Mouse (Mus musculus): ENCODE data around the gene Osbpl9.

The Osbpl9 gene

DNA sequence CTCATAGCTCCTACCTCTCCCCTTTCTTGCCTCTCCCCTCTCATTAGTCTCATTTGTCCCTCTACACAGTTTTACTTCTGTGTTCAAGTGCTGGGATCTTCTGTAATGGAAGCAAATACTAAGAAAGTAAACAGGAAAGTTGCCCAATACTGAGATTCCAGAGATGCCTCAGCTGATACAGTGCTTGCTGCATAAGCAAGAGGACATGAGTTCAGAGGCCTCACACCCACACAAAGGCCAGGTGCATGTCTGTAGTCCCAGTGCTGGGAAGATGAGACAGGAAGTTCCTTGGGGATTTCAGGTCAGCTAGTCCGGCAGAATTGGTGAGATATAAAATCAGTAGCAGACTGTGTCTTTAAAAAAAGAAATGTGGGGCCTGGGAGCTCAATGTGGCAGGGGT, 2.3 kb upstream of the Osbpl9 start:
- no peak for DNase-seq

DNA sequence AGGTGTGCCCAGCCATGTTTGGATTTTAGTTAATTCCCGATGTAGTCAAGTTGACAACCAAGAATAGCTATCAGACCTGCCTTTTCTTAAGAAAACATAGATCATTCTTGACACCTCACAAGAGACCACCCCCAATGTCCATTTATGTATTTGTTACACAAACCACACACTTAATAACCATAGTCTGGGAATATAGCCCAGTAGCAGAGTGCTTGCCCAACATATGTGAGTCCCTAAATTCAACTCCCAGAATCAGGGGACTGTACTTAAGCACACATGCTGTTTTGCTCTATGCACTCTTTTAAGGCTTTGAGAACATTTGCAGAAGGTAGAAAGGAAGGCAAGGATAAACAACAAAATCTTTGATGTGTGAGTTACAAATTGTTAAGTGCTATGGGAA, 1.9 kb upstream of the Osbpl9 start:
- DNase-seq = no peak

DNA sequence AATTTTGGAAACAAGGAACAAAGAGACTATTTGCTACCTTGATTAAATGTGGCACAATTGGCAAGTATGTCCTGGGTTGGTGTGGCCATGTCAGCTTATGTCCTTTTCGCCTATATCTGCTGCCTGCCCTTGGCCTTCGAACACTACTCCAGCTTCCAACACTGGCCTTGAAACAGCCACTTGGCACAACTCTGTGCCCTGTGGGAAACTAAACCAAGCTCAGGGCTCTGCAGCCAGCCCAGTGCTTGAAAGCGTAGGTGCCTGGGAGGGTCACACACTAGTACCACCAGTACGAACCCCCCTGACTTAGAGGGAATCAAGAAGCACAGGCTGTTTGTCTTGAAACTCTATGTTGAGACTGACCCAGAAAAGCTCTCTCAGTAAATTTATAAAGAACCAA, 3.0 kb downstream of the Osbpl9 start:
- DNase-seq = no peak

DNA sequence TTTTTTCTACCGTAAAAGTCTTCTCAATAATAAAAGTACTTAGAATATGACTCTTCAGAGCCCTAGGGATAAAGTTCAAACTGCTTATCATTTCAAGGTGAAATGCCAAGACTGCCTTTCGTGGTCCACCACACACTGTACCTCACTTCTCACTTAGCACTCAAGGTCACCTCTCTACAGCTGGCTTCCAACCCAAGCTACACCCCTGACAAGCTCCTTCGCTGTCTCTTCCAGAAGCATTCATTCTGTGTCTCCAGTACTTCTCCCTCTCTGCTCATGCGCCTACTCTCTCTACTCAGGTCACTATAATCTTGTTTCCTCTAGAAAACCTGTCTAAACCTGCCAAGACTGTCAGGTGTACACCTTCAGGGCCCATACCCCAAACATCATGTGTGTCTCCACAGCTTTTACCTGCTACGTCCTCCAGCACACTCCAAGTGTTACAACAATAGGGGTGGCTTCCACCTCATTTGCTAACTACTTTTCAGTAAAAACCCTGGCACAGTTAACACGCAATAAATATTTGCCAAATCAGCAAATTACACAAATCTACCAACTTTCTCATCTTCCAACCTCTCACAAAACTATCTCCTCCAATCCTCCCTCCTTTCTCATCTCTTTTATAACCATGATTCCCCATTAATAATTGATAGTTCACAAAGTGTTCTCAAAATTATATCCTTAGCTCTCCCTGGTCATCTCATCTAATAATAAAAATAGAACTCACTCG, 6.0 kb downstream of the Osbpl9 start:
- no peak for DNase-seq

DNA sequence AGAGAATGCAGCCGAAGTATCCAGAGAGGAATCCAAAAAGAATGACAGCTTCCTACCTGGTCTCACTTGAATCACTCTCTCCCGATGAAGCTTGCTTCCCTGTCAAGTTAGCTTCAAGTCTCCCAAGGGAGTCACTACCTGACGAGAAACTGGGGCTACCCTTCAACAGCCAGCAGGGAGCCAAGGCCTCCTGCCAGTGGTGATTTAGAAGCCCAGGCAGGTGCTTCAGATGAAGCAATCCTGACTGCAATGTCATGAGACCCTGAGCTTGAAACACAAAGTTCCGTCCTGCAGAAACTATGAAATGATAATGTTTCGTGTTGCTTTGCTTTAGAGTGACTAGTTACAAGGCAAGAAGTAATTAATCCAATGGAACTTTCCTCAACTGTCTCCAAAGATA, 8.2 kb downstream of the Osbpl9 start:
- DNase-seq = no peak

DNA sequence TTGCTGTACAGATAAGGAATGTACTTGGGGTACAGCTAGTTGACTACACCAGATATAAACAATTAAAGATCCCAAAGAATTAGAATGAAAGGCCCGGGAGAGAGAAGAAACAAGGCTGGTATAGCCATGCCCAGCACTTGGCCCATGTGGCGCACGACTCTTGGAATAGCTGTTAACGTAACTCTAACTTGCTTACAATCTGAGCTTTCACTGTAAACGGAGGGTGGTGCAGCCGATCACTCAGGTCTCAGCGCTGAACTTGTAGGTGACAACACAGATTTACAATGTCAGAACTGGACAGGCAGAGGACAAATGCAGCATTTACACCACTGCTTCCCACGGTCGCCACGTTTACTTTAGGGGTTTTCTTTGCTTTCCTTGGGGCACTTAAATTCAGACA, 10.5 kb downstream of the Osbpl9 start:
- no peak for DNase-seq

DNA sequence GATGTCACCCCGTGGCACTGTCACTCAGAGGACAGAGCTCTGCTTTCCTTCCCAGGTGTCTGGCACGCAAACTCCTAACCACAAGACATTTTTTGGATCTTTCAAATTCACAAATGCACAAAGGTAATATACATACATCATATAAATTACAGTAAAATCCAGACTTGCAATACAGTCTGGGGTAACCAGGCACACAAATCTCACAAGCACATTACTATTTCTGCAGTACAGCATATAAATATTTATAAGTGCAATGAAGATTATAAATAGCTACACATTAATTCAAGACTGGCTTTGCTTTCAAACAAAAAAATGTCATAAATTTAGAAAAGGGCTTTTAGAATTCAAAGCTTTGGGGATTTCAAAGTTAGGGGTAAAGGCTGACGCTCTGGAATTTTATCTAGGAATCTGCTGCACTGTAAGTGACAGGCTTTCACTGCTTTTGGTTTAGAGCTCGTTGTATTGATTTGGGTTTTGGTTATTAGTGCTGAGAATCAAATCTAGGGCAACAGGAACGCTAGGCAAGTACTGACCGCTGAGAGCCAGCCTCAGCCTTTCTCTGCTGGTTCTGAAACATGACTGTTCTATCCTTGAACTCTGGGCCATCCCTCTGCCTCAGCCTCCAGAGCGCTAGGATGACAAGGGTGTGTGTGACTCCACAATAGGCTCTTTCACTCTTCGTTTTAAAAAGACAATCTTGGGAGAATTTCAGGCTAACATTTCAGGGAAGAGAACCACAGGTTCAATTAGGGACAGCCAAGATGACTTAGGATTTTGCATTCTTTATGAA, 16.3 kb downstream of the Osbpl9 start:
- no peak for DNase-seq

DNA sequence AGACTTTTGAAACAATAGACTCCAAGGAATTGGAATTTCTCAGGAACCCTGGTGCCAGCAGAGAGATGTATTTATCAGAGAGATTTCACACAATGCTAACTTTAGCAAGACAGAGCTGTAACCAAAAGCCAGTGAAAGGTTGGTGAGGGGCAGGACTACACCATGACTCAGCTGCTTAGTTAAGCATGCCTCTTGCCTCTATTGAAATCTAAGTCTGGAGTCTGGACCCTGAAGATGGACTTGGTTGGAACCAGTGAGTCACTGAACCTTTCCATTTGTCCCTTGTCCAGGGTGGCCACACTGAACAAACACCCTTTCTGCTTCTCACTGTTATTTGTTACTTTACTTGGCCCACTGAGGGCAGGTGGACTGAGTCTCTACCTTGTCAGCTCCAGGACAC, 26.4 kb downstream of the Osbpl9 start:
- DNase-seq = no peak

DNA sequence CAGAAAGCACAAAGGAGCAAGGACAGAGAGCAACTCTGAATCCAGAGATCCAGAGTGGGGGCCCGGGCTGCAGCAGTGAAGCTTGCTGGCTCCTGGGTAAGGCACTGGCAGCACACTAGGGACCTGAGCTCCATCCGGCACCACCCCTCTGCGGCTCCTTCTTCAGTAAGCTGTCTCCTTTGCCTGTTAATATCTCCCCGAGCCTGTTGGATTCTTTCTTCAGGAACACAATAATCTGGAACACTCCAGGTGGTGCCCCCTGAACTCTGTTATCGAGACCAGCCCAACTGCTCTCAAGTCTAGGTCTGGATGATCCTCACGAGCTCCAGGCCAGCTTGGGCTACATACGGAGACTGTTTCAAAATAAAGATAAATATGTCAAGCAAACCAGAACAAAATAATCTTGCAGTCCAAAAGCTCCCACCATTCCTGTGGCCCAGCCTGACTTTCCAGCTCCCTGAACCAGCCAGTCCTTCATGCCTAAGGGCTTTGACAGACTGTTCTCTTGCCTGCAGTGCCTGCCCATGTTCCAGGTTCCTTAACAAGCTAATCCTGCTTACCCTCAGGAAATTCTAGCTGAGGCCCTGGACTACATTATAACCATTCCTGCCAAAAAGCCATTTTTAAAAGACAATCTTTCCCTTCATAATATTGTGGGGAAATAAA, 28.2 kb downstream of the Osbpl9 start:
- DNase-seq = no peak

DNA sequence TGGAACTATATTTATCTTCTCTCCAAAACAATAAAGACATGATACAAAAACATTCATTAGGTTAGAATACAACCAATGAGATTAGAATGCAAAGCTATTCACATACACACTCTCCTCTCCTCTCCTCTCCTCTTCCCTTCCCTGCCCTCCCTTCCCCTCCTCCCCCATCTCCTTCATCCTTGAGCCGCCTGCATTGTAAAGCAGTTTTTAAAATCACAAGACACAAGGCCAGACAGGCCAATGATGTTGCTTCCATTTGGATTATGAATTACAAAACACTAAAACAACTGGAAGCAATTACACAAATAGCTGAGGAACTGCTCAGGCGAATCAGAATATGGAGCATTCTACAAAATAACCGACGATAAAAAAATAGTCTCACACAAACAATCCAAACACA, 28.7 kb downstream of the Osbpl9 start:
- DNase-seq = no peak

DNA sequence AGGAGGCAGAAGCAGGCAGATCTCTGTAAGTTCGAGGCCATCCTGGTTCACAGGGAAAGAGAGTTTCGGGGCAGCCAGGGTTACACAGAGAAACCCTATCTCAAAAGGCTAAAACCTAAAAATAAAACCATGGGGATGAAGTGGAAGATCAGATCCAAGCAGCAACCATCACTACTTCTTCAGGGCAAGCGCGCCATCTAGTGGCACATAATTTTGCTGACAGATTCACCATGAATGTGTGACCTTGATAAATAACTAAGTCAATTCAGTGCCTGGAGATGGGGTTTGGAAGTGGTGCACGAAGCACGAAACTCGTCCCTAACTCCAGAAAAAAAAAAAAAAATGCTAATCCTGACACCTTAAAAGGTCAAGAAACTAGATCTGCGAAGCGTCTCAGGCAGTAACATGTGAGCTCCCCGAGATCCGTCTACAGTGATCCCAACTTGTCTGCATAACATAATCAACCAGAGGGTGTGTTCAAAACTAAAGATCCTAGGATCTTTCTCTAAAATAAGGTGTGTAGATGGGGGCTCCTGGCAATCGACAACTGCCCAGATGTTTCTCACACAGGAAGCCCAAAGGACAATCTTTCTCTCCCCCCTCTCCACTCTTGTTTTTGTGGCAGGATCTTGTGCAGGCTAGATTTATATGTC, 36.4 kb downstream of the Osbpl9 start:
- peak; percentile 88 for DNase-seq

DNA sequence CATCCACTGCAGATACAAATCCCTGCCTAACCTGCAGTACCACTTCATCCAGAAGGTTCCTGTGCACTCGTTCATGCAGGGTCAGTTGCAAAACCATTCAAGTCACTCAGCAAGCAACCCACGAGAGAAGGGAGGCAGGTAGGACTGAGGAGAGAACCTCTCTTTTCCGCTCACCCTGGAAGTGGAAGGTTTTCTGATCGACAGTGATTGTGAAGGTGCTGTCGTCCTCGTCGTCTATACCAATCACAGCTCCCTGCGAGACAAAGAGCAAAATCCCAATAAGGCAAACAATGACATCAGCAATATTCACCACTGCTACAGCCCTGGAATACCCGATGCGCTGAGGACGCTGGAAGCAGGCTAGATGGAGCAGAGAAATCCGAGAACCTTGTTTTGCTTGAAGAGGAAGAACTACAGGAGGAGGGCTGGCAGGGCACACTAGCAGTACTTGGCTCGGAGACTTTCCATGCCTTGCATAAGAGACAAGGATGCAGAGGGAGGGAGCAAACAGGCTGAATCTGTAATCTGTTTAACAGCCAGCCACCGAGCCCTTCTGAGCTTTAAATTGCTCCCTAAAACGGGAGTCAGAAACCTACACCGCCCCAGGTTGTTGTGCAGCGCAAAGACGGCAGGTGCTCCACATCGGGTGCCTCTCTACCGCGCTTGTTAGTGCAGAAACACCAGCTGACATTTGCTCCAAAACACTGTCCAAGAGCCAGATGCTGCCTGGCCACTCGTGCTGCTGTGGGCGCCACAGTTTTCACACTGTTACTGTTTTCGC, 45.4 kb downstream of the Osbpl9 start:
- peak; percentile 19 for DNase-seq

DNA sequence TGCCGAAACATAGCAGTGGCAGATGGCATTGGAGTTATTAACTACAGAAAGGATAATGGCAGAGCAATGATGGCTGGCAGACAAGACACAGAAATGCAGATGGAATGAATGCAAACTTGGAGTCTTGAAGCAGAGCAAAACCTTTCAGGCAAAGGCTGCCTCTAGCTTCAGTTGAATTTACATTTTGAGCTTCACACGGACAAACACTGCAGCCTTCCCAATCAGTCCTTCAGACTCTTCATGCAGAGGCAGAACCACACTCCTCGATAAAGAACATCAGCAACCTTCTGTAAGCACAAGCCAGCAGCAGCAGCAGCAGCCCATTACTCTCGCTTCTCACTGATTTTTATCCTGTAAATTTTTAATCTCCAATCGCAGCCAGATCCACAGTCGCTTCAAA, 46.0 kb downstream of the Osbpl9 start:
- no peak for DNase-seq

DNA sequence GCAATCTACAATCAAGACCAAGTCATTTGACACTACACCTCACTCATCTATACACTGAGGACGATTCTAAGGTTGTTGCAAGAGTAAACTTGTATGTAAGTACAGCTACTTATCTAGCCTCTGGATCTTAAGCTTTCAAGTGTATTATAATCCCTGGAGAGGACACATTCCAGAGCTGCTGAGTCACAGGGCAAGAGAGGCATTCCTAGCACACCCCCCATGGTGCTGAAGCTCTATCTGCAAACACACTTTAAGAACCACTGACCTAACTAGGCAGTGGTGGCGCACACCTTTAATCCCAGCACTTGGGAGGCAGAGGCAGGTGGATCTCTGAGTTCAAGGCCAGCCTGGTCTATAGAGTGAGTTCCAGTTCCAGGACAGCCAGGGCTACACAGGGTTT, 51.9 kb downstream of the Osbpl9 start:
- no peak for DNase-seq

DNA sequence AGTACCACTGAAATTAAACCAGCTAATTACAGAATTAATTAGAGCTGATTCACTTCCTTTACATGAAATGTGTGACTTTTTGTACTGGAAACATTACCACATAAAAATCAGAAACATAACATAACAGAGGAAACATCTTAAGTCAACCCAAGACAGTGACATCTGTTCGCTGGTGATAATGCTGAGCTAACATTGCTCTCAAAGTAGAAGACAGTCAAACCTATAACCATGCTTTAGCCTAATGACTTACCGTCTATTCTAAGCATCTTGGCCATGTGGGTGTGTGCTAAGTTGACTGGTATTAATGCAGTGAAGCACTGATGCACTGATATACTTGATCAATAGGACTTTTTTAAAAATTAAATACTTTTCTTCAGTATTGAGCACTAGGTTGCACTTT, 52.7 kb downstream of the Osbpl9 start:
- DNase-seq = no peak

DNA sequence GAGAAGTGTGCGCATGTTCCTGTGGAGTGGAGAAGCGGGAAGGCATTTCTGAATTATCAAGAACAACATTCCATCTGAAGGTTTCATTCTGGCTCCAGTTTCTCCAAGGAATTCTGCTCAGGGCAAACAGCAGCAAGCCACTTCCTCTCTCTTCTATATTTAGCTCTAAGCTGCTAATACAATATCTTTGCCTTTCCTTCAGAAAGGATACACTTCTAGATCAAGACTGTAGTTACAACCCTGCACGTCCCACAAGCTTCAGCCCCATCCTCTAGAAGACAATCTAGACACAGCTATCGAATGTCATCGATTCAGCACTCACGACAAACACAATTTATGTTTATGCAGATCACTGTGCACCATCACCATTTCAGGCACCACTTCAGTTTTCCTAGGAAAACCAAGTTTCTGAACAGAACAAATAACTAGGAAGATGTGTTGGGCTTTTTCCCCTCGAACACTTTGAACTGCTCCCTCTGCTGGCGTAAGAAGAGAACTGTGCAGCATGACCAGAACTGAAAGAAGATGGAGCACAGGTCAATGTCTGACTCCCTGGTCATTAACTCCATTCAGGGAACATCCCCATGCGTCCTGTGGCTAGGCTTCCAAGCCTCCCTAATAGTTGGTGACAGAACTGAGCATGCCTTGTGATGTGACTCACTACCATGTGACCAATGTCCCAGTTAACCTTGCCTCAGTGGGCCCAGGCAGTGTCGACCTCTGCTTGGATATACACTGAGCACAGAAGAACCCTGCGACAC, 54.6 kb downstream of the Osbpl9 start:
- DNase-seq = peak; percentile 24

DNA sequence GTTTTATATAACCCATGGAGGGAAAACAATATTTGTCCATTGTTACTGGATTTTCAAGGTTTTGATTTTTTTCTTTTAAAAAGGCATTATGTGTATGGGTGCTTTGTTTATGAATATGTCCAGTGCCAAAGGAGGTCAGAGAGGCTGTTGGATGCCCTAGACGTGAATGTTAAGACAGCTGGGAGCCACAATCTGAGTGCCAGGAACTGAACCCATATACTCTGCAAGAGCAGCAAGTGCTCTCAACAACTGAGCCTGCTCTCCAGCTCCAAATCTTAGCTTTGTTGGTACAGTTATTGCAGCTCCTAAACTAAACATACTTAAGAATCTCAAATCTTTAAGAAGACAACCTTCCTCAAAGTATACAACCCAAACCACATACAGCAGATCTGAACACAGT, 59.0 kb downstream of the Osbpl9 start:
- DNase-seq = no peak

DNA sequence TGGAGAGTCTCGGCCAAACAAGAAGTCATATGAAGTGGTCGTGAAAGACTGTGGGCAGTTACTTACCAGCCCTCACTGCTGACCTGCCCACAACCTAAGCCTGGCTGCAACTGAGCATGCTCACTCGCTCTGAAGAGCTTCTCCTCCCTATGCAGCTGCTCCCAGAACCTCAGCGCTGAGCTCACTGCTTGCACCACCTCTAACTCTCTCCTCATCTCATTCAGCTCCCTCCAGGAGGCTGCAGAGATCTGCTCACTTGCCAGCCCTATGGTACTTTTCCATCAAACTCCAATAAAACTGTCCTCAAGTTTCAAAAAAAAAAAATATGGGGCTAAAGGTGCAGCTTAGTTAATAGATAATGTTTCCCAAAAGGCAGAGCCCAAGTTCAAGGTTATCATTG, 63.5 kb downstream of the Osbpl9 start:
- no peak for DNase-seq

DNA sequence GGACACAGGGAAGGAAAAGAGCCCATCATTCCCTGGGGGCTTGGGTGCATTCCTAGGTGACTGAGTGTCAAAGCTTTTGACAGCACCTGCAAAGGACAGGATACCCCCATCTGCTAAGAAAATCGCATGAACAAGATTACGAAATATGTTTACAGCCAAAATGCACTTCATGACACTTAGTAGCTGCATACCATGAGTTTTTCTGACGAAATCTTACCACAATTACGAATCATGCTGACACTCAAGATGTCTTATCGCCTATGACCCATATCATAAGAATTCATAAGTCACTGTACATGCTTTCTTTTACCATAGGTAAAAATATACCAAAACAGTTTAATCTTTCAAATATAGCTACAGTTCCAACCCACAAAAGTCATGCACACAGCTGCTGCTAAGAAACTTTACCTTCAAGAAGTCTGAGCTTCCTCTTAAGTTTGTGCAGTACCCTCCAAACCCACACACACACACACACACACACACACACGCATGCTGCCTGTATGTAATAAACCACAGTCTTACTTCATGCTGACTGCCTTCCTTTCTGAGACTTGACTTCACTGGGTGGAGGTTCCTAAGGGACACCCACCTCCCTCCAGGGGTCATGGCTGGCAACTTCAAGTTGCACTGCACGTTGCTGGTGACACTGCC, 65.5 kb downstream of the Osbpl9 start:
- no peak for DNase-seq

DNA sequence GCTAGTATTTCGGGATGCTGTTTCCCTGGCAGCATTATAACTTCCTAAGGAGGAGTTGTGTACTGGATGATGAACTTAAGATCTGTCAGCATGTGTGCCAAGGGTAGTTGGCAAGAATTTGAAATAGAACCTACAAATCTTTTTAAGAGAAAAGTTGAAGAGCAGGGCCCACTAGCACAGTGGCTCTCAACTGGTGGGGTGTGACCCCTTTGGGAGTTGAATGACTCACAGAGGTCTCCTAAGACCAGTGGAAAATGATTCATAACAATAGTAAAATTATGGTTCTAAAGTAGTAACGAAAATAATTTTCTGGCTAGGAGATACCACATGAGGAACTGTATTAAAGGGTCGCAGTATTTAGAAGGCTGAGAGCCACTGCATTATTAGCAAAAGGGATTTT, 67.1 kb downstream of the Osbpl9 start:
- no peak for DNase-seq

DNA sequence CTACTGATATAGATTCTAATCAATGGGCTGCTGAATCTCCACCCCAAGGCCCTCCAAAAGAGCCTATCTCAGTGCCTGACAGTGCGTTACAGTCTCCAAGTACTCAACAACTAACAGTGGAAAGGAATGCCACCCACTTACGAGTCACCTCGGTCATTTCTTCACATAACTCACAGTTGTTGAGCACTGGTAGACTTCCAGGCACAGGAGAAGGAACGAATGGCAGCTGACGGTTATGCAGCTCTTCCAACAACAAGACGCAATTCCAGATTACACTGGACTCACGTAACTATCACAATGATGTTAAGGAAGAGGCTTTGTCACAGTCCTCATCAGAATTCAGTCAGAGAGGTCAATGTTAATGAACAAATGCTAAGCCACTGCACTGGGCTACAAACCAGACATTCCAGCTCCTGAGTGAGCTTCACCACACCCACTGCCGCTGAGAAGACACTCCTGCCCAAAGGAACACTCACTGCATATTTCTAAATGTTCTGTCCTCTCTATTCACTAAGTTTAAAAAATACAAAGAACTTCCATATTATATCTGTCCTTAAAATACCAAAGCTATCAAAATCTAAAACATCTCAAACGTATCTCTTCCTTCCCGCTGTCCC, 70.7 kb downstream of the Osbpl9 start:
- DNase-seq = no peak

All from right cerebral cortex, postnatal 14 days (tissue).